Mouse (Mus musculus): ENCODE results near the gene Ermn. TPM values are rescaled to one million over a fixed set of nuclear protein-coding genes. Genes with fewer than 3 reads are reported as not detected.

Gene Ermn
- polyA plus RNA-seq (2017; shearing (Covaris generic)), result not detected

GRCm38 (mm10) chr2:58052821-58053581 is at the start of gene Ermn:
Gene Ermn (minus strand): TSS chr2:58052864.

GRCm38 (mm10) chr2:57997752-57998430 is 54.8 kb downstream of the Ermn start, which contains the start of gene Galnt5:
Gene Galnt5 (plus strand): TSS chr2:57997884.

Other genes starting within 250 kb of the Ermn start
- not detected for gene Galnt5, start 55.0 kb downstream of the Ermn start, polyA plus RNA-seq (2017; shearing (Covaris generic))
- 1,445 TPM for gene Cytip, start 142.7 kb upstream of the Ermn start, polyA plus RNA-seq (2017; shearing (Covaris generic))

Measured in naive thymus-derived CD4-positive, alpha-beta T cell, adult 5 months (primary cell).